Mouse (Mus musculus) midbrain, embryonic 10.5 days (tissue): ENCODE measurements at regions not wholly inside any gene's neighbourhood (a gene's known extent, or its start where the extent isn't known, plus 50 kb on each side); places are given as distances from the start of the nearest gene placed in this dataset.

Source experiments
- DNase-seq: peaks from one replicate; pipeline ENCODE4 v3.0.0-alpha.2; 2017; ENCODE audit warnings: low spot score
- H3K27ac ChIP-seq: fragments of 300-500 bp; sonication (generic); replicated peaks from 2 replicates; pipeline ENCODE4 v1.5.1; 2016; ENCODE audit warnings: mild to moderate bottlenecking
- H3K27me3 ChIP-seq: fragments of 300-500 bp; sonication (generic); 2 replicates; pipeline ENCODE4 v1.6.1; 2016; ENCODE audit warnings: low read depth, mild to moderate bottlenecking; ENCODE audit not compliant: poor library complexity, severe bottlenecking
- H3K36me3 ChIP-seq: fragments of 300-500 bp; sonication (generic); 2 replicates; pipeline ENCODE4 v1.6.1; 2016; ENCODE audit warnings: mild to moderate bottlenecking, moderate library complexity
- H3K4me1 ChIP-seq: fragments of 300-500 bp; sonication (generic); 2 replicates; pipeline ENCODE4 v1.6.1; 2016
- H3K4me3 ChIP-seq: fragments of 300-500 bp; sonication (generic); 2 replicates; pipeline ENCODE4 v1.5.1; 2016; ENCODE audit warnings: mild to moderate bottlenecking, moderate library complexity
- H3K9me3 ChIP-seq: fragments of 300-500 bp; sonication (generic); replicated peaks from 2 replicates; pipeline ENCODE4 v1.6.1; 2016; ENCODE audit warnings: mild to moderate bottlenecking
- WGBS: fragments of 180-500 bp; shearing (Covaris S2); methylation state at CpG from one replicate; pipeline ENCODE4 v1.1.7; 2016; 5-methylcytosine and 5-hydroxymethylcytosine counted together

GRCm38 (mm10) chr6:108910330-108910729, 81.9 kb downstream of the Edem1 start:
- Histone ChIP-seq H3K4me1 (no peaks in the 10 kb centered on the region), H3K36me3 (no peaks in the 10 kb centered on the region), H3K9me3 (no peaks in the 10 kb centered on the region), H3K4me3 (no peak overlapping the region), H3K27me3 (no peaks in the 10 kb centered on the region), H3K27ac (no peak overlapping the region)
- DNase-seq: no peak
- WGBS: 91% methylated on average over 1 of the region's 1 CpGs

- Histone ChIP-seq H3K4me3 (no peak overlapping the region), H3K4me1 (no peaks in the 10 kb centered on the region), H3K9me3 (no peaks in the 10 kb centered on the region), H3K36me3 (no peaks in the 10 kb centered on the region), H3K27me3 (no peaks in the 10 kb centered on the region), H3K27ac (no peak overlapping the region)
- no peak for DNase-seq
- 65% methylated on average over 7 of the region's 7 CpGs for WGBS
Observed at GRCm38 (mm10) chr6:108912539-108912938, 84.1 kb downstream of the Edem1 start.

GRCm38 (mm10) chr6:108919372-108919913, 91.0 kb downstream of the Edem1 start:
- 68% methylated on average over 2 of the region's 2 CpGs for WGBS

DNA sequence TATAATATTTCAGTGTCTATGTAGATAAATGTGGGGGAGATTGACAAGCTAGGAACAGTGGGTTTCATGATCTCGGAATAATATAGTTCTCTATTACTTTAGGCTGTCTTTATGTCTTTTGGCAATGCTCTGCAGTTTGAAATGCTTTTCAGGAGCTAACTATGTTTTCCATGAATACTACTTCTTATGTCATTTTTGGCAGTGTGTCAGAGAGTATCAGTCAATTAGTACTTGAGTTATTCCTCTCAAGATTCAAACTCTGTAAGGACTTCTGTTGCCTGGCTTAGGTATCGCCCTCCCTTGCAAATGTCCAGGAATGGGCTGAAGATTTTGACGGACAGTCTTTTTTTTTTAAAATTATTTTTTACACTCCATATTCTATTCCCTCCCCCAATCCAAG, 92.7 kb downstream of the Edem1 start:
- no peak overlapping the region for H3K4me3 ChIP-seq
- H3K36me3 ChIP-seq: no peaks in the 10 kb centered on the region
- H3K4me1 ChIP-seq: no peaks in the 10 kb centered on the region
- WGBS: 91% methylated on average over 3 of the region's 3 CpGs
- no peak for DNase-seq
- H3K27ac ChIP-seq: no peak overlapping the region
- no peaks in the 10 kb centered on the region for H3K9me3 ChIP-seq
- no peaks in the 10 kb centered on the region for H3K27me3 ChIP-seq

More at GRCm38 (mm10) chr6:108919372-108919913, 91.0 kb downstream of the Edem1 start:
- no peak overlapping the region for H3K27ac ChIP-seq
- H3K4me1 ChIP-seq: no peaks in the 10 kb centered on the region
- H3K9me3 ChIP-seq: no peaks in the 10 kb centered on the region
- H3K4me3 ChIP-seq: no peak overlapping the region
- no peak for DNase-seq
- H3K36me3 ChIP-seq: no peaks in the 10 kb centered on the region
- no peaks in the 10 kb centered on the region for H3K27me3 ChIP-seq

DNA sequence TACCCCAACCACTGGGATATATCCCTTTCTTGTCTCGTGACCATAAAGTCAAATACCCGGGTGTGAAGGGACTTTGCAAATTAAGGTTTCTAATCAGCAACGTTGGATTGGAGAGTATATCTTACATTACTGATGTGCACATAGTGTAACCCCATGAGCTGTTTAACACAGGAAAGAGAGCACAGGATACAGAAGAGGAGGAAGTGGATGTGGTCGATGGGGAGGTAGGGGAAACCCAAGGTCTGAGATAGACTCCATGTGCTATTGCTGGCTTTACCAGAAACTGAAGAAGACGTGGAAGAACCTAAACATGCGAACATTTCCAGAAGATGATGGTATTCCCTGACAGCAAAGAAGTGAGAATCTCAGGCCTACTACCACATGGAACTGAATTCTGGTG, 94.1 kb downstream of the Edem1 start:
- WGBS: 82% methylated on average over 6 of the region's 6 CpGs
- no peaks in the 10 kb centered on the region for H3K36me3 ChIP-seq
- H3K27me3 ChIP-seq: no peaks in the 10 kb centered on the region
- H3K4me1 ChIP-seq: no peaks in the 10 kb centered on the region
- no peaks in the 10 kb centered on the region for H3K9me3 ChIP-seq
- no peak for DNase-seq
- H3K27ac ChIP-seq: no peak overlapping the region
- no peak overlapping the region for H3K4me3 ChIP-seq

GRCm38 (mm10) chr6:108928981-108929380, 100.5 kb downstream of the Edem1 start:
- no peaks in the 10 kb centered on the region for H3K27me3 ChIP-seq
- H3K36me3 ChIP-seq: no peaks in the 10 kb centered on the region
- H3K4me1 ChIP-seq: no peaks in the 10 kb centered on the region
- no peak overlapping the region for H3K4me3 ChIP-seq
- H3K9me3 ChIP-seq: no peaks in the 10 kb centered on the region
- no peak for DNase-seq
- no peak overlapping the region for H3K27ac ChIP-seq

GRCm38 (mm10) chr6:108938646-108939045, 110.2 kb downstream of the Edem1 start:
- H3K4me1 ChIP-seq: no peaks in the 10 kb centered on the region
- no peaks in the 10 kb centered on the region for H3K36me3 ChIP-seq
- H3K9me3 ChIP-seq: no peaks in the 10 kb centered on the region
- DNase-seq: no peak
- H3K4me3 ChIP-seq: no peak overlapping the region
- H3K27me3 ChIP-seq: no peaks in the 10 kb centered on the region
- no peak overlapping the region for H3K27ac ChIP-seq
- WGBS: 88% methylated on average over 5 of the region's 5 CpGs

- Histone ChIP-seq H3K4me3 (no peak overlapping the region), H3K9me3 (no peaks in the 10 kb centered on the region), H3K27me3 (no peaks in the 10 kb centered on the region), H3K27ac (no peak overlapping the region), H3K4me1 (no peaks in the 10 kb centered on the region), H3K36me3 (no peaks in the 10 kb centered on the region)
- DNase-seq: no peak
Observed at GRCm38 (mm10) chr6:108942288-108942687, 113.8 kb downstream of the Edem1 start.

DNA sequence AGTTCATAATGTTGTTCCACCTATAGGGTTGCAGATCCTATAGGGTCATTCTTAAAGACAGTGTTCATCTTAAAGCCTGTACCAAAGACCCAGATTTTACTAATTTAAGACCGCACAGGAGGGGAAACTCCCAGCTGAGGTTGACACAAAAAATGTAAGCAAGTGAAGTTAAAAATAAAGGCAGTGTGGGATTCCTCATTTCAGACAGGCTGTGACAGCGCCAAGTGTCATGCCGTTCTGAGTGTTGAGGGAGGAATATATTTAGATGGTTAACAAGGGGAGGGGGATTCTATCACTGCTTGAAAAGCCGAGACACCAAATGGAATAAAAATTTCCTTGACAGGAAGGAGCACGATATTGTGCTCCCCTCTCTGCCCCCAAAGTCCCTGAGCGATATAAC, 123.9 kb downstream of the Edem1 start:
- Histone ChIP-seq H3K27ac (no peak overlapping the region), H3K27me3 (no peaks in the 10 kb centered on the region), H3K4me1 (no peaks in the 10 kb centered on the region), H3K36me3 (no peaks in the 10 kb centered on the region), H3K9me3 (no peaks in the 10 kb centered on the region), H3K4me3 (no peak overlapping the region)
- no peak for DNase-seq
- 90% methylated on average over 6 of the region's 6 CpGs for WGBS

- H3K9me3 ChIP-seq: no peaks in the 10 kb centered on the region
- no peaks in the 10 kb centered on the region for H3K27me3 ChIP-seq
- H3K4me3 ChIP-seq: no peak overlapping the region
- no peaks in the 10 kb centered on the region for H3K4me1 ChIP-seq
- no peaks in the 10 kb centered on the region for H3K36me3 ChIP-seq
- DNase-seq: no peak
- no peak overlapping the region for H3K27ac ChIP-seq
Observed at GRCm38 (mm10) chr6:108962810-108963209, 134.4 kb downstream of the Edem1 start.

GRCm38 (mm10) chr6:108963295-108963694, 134.9 kb downstream of the Edem1 start:
- H3K27ac ChIP-seq: no peak overlapping the region
- no peaks in the 10 kb centered on the region for H3K9me3 ChIP-seq
- no peak overlapping the region for H3K4me3 ChIP-seq
- no peaks in the 10 kb centered on the region for H3K4me1 ChIP-seq
- H3K27me3 ChIP-seq: no peaks in the 10 kb centered on the region
- H3K36me3 ChIP-seq: no peaks in the 10 kb centered on the region
- DNase-seq: peak; percentile 19
- 22% methylated on average over 2 of the region's 2 CpGs for WGBS

DNA sequence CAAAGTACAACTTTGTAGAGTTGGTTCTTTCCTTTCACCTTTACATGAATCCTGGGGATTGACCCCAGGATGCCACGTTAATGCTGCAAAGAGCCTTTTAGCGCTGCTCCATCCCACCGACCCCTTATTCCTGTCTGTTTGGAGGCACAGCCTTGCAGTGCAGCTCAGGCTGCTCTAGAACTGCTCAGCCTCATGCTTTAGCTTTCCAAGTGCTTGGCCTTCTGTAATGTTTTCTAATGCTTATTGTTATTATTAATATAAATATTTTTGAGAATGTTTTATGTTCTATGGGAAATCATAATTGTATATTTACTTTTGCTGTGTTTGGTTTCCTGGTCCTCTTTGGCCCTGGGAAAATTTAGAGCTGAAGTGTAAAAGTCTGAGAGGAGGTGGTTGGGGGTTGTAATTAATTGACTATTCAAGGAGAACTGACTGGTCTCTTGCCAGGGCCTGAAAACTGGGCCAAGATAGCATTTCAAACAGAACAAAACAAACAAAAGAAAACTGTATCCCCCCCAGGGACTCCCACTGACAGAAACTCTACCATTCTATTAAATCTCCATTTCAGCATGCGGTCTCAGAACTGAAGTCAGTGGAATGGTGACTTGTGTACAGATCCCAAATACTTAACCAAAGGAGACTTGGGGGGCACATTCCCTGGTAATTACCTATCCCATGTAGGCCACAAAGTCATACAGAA, 141.2 kb downstream of the Edem1 start:
- Histone ChIP-seq H3K36me3 (no peaks in the 10 kb centered on the region), H3K4me3 (no peak overlapping the region), H3K4me1 (no peaks in the 10 kb centered on the region), H3K27ac (no peak overlapping the region), H3K27me3 (no peaks in the 10 kb centered on the region), H3K9me3 (no peaks in the 10 kb centered on the region)
- WGBS: 66% methylated on average over 4 of the region's 4 CpGs
- no peak for DNase-seq

- Histone ChIP-seq H3K27ac (no peak overlapping the region), H3K4me1 (no peaks in the 10 kb centered on the region), H3K27me3 (no peaks in the 10 kb centered on the region), H3K36me3 (no peaks in the 10 kb centered on the region), H3K4me3 (no peak overlapping the region), H3K9me3 (no peaks in the 10 kb centered on the region)
- WGBS: 77% methylated on average over 4 of the region's 4 CpGs
- DNase-seq: no peak
Observed at GRCm38 (mm10) chr6:108971415-108972089, 143.1 kb downstream of the Edem1 start.
